Mouse (Mus musculus) neural tube, embryonic 13.5 days (tissue): ENCODE data around the gene Gpr85. TPM values are rescaled to one million over a fixed set of nuclear protein-coding genes. Genes with fewer than 3 reads are reported as not detected.

ENCODE experiments used
- ATAC-seq: fragments of 200-750 bp; cut with Nextera tagmentation; 2 replicates; pipeline ENCODE4 v1.8.0; 2017; ENCODE audit warnings: low read depth, mild to moderate bottlenecking, moderate TSS enrichment, moderate library complexity
- H3K27ac ChIP-seq: fragments of 300-500 bp; sonication (generic); replicated peaks from 2 replicates; pipeline ENCODE4 v1.5.1; 2015; ENCODE audit warnings: moderate library complexity, mild to moderate bottlenecking, inconsistent platforms
- H3K27me3 ChIP-seq: fragments of 300-500 bp; sonication (generic); 2 replicates; pipeline ENCODE4 v1.6.1; 2015; ENCODE audit warnings: mild to moderate bottlenecking, inconsistent platforms
- H3K36me3 ChIP-seq: fragments of 300-500 bp; sonication (generic); 2 replicates; pipeline ENCODE4 v1.6.1; 2015; ENCODE audit warnings: mild to moderate bottlenecking, inconsistent platforms
- H3K4me1 ChIP-seq: fragments of 300-500 bp; sonication (generic); replicated peaks from 2 replicates; pipeline ENCODE4 v1.6.1; 2015; ENCODE audit warnings: inconsistent platforms
- H3K4me2 ChIP-seq: fragments of 300-500 bp; sonication (generic); 2 replicates; pipeline ENCODE4 v1.6.1; 2015; ENCODE audit warnings: inconsistent platforms, mild to moderate bottlenecking, moderate library complexity
- H3K4me3 ChIP-seq: fragments of 300-500 bp; sonication (generic); 2 replicates; pipeline ENCODE4 v1.5.1; 2015; ENCODE audit warnings: mild to moderate bottlenecking, inconsistent platforms
- H3K9ac ChIP-seq: fragments of 300-500 bp; sonication (generic); 2 replicates; pipeline ENCODE4 v1.6.1; 2015; ENCODE audit warnings: moderate library complexity, mild to moderate bottlenecking, inconsistent platforms
- H3K9me3 ChIP-seq: fragments of 300-500 bp; sonication (generic); 2 replicates; pipeline ENCODE4 v1.6.1; 2016; ENCODE audit warnings: inconsistent platforms
- polyA plus RNA-seq: library from polyadenylated mRNA; unstranded; fragments of >200 nt; fragmentation: Nextera tagmentation; extraction: Ambion mirVana; gene quantifications from 2 replicates; pipeline ENCODE4 v1.2.1, GENCODE M21; 2015

Gpr85 gene
- polyA plus RNA-seq, 1 experiment from 2014 or later = 78.5 TPM

- H3K4me1 ChIP-seq = no peaks in the 10 kb centered on the region
- no peak for ATAC-seq
- no peak overlapping the region for H3K4me3 ChIP-seq
- no peaks in the 10 kb centered on the region for H3K36me3 ChIP-seq
- H3K9ac ChIP-seq = no peak overlapping the region
- no peak overlapping the region for H3K27ac ChIP-seq
- no peaks in the 10 kb centered on the region for H3K9me3 ChIP-seq
- no peaks in the 10 kb centered on the region for H3K27me3 ChIP-seq
- no peak overlapping the region for H3K4me2 ChIP-seq
Measured at GRCm38 (mm10) chr6:13797389-13797788, 42.4 kb downstream of the Gpr85 start.

Other genes with a start within 250 kb of the Gpr85 start
- gene Tmem168, start 231.8 kb downstream of the Gpr85 start, polyA plus RNA-seq = 23.8 and 27.4 TPM in 2 replicates
- gene Bmt2, start 162.0 kb downstream of the Gpr85 start, polyA plus RNA-seq = 21.7 and 24.1 TPM in 2 replicates
- gene 2610001J05Rik, start 31.6 kb upstream of the Gpr85 start, polyA plus RNA-seq = 89.4 and 93.9 TPM in 2 replicates